Mouse (Mus musculus): ENCODE results near the gene Duox2. TPM values are rescaled to one million over a fixed set of nuclear protein-coding genes. Genes with fewer than 3 reads are reported as not detected.
"Not testable (repeated sequence)": the region's sequence is repeated elsewhere in the genome, so short reads cannot be mapped to it uniquely, and the experiment has no call there.

Gene Duox2
- polyA plus RNA-seq (2015; fragmentation: Nextera tagmentation; extraction: Ambion mirVana), result 0.03 TPM in 1 of 2 replicates, not detected in the other

GRCm38 (mm10) chr2:122298096-122298499, at the start of gene Duox2:
TSS of gene Duox2 (minus strand) at chr2:122298449.
- Histone ChIP-seq H3K9me3 (no peaks in the 10 kb centered on the region), H3K4me3 (peak within 1 kb of the TSS; percentile 21), H3K4me2 (replicated peaks) (peak within 1 kb of the TSS; percentile 35), H3K9ac (replicated peaks) (no peak within 1 kb of the TSS), H3K27ac (replicated peaks) (no peak within 1 kb of the TSS), H3K4me1 (peaks cover 38% of the 10 kb centered on the region), H3K27me3 (peaks cover 76% of the 10 kb centered on the region), H3K36me3 (no peaks in the 10 kb centered on the region)
- no peak for ATAC-seq (replicated peaks)
- WGBS, result 3% methylated on average over 13 of the region's 13 CpGs

GRCm38 (mm10) chr2:122347257-122347656, 49.0 kb upstream of the Duox2 start:
- H3K36me3 ChIP-seq, result no peaks in the 10 kb centered on the region
- no peak overlapping the region for H3K9ac ChIP-seq (replicated peaks)
- ATAC-seq (replicated peaks), result no peak
- H3K4me1 ChIP-seq, result peaks cover 38% of the 10 kb centered on the region
- H3K27me3 ChIP-seq, result no peaks in the 10 kb centered on the region
- H3K9me3 ChIP-seq, result no peaks in the 10 kb centered on the region
- no peak overlapping the region for H3K4me2 ChIP-seq (replicated peaks)
- 88% methylated on average over 3 of the region's 3 CpGs for WGBS
- no peak overlapping the region for H3K4me3 ChIP-seq
- no peak overlapping the region for H3K27ac ChIP-seq (replicated peaks)

GRCm38 (mm10) chr2:122346164-122346563, 47.9 kb upstream of the Duox2 start:
- H3K4me1 ChIP-seq, result peaks cover 28% of the 10 kb centered on the region
- ATAC-seq (replicated peaks); H3K27ac ChIP-seq (replicated peaks); H3K4me3 ChIP-seq; H3K9ac ChIP-seq (replicated peaks); H3K4me2 ChIP-seq (replicated peaks); H3K36me3 ChIP-seq; H3K27me3 ChIP-seq; H3K9me3 ChIP-seq: not testable (repeated sequence)
- whole genome bisulfite sequencing, result 93% methylated on average over 6 of the region's 6 CpGs

GRCm38 (mm10) chr2:122345106-122345893, 47.1 kb upstream of the Duox2 start:
- no peak overlapping the region for H3K9ac ChIP-seq (replicated peaks)
- peaks cover 21% of the 10 kb centered on the region for H3K4me1 ChIP-seq
- no peaks in the 10 kb centered on the region for H3K27me3 ChIP-seq
- no peaks in the 10 kb centered on the region for H3K36me3 ChIP-seq
- H3K4me2 ChIP-seq (replicated peaks), result no peak overlapping the region
- H3K9me3 ChIP-seq, result no peaks in the 10 kb centered on the region
- 79% methylated on average over 6 of the region's 6 CpGs for WGBS
- no peak overlapping the region for H3K4me3 ChIP-seq
- no peak for ATAC-seq (replicated peaks)
- no peak overlapping the region for H3K27ac ChIP-seq (replicated peaks)

GRCm38 (mm10) chr2:122337291-122337690, 39.0 kb upstream of the Duox2 start:
- Histone ChIP-seq H3K9ac (replicated peaks) (no peak overlapping the region), H3K27ac (replicated peaks) (no peak overlapping the region), H3K9me3 (no peaks in the 10 kb centered on the region), H3K36me3 (no peaks in the 10 kb centered on the region), H3K27me3 (no peaks in the 10 kb centered on the region), H3K4me3 (peak overlapping the region; percentile 14), H3K4me2 (replicated peaks) (peak overlapping the region; percentile 26), H3K4me1 (no peaks in the 10 kb centered on the region)
- ATAC-seq (replicated peaks), result 0 out of 2 replicates have a peak, but pooled peaks have one; percentile 29
- 61% methylated on average over 21 of the region's 21 CpGs for WGBS

- no peaks in the 10 kb centered on the region for H3K36me3 ChIP-seq
- no peak overlapping the region for H3K4me2 ChIP-seq (replicated peaks)
- ATAC-seq (replicated peaks), result no peak
- WGBS, result 66% methylated on average over 3 of the region's 3 CpGs
- no peak overlapping the region for H3K9ac ChIP-seq (replicated peaks)
- H3K4me1 ChIP-seq, result no peaks in the 10 kb centered on the region
- no peak overlapping the region for H3K27ac ChIP-seq (replicated peaks)
- H3K4me3 ChIP-seq, result no peak overlapping the region
- no peaks in the 10 kb centered on the region for H3K27me3 ChIP-seq
- no peaks in the 10 kb centered on the region for H3K9me3 ChIP-seq
Observed at GRCm38 (mm10) chr2:122334170-122334569, 35.9 kb upstream of the Duox2 start.

GRCm38 (mm10) chr2:122332222-122332621, 34.0 kb upstream of the Duox2 start:
- 88% methylated on average over 3 of the region's 3 CpGs for WGBS

GRCm38 (mm10) chr2:122330317-122330716, 32.1 kb upstream of the Duox2 start:
- not testable (repeated sequence) for H3K4me2 ChIP-seq (replicated peaks)

More at GRCm38 (mm10) chr2:122332222-122332621, 34.0 kb upstream of the Duox2 start:
- H3K4me2 ChIP-seq (replicated peaks), result no peak overlapping the region
- H3K27me3 ChIP-seq, result no peaks in the 10 kb centered on the region
- H3K36me3 ChIP-seq, result no peaks in the 10 kb centered on the region
- no peak for ATAC-seq (replicated peaks)
- no peak overlapping the region for H3K27ac ChIP-seq (replicated peaks)
- H3K4me1 ChIP-seq, result no peaks in the 10 kb centered on the region
- H3K9ac ChIP-seq (replicated peaks), result no peak overlapping the region
- H3K9me3 ChIP-seq, result no peaks in the 10 kb centered on the region
- no peak overlapping the region for H3K4me3 ChIP-seq

GRCm38 (mm10) chr2:122327986-122328385, 29.7 kb upstream of the Duox2 start:
- H3K36me3 ChIP-seq, result no peaks in the 10 kb centered on the region

More at GRCm38 (mm10) chr2:122330317-122330716, 32.1 kb upstream of the Duox2 start:
- H3K36me3 ChIP-seq; H3K4me1 ChIP-seq; H3K27me3 ChIP-seq; H3K4me3 ChIP-seq; H3K27ac ChIP-seq (replicated peaks); ATAC-seq (replicated peaks); H3K9ac ChIP-seq (replicated peaks); H3K9me3 ChIP-seq: not testable (repeated sequence)
- 78% methylated on average over 6 of the region's 6 CpGs for WGBS

GRCm38 (mm10) chr2:122325361-122325760, 27.1 kb upstream of the Duox2 start:
- Histone ChIP-seq H3K27ac (replicated peaks) (no peak overlapping the region), H3K36me3 (no peaks in the 10 kb centered on the region)

More at GRCm38 (mm10) chr2:122327986-122328385, 29.7 kb upstream of the Duox2 start:
- H3K4me3 ChIP-seq, result no peak overlapping the region
- H3K9ac ChIP-seq (replicated peaks), result no peak overlapping the region
- no peaks in the 10 kb centered on the region for H3K27me3 ChIP-seq
- no peak overlapping the region for H3K27ac ChIP-seq (replicated peaks)
- no peak for ATAC-seq (replicated peaks)
- no peaks in the 10 kb centered on the region for H3K4me1 ChIP-seq
- no peak overlapping the region for H3K4me2 ChIP-seq (replicated peaks)
- WGBS, result 75% methylated on average over 3 of the region's 3 CpGs
- no peaks in the 10 kb centered on the region for H3K9me3 ChIP-seq

GRCm38 (mm10) chr2:122324586-122324985, 26.3 kb upstream of the Duox2 start:
- no peak overlapping the region for H3K4me2 ChIP-seq (replicated peaks)
- H3K9me3 ChIP-seq, result no peaks in the 10 kb centered on the region
- H3K27me3 ChIP-seq, result no peaks in the 10 kb centered on the region
- H3K4me3 ChIP-seq, result no peak overlapping the region
- no peaks in the 10 kb centered on the region for H3K36me3 ChIP-seq
- H3K4me1 ChIP-seq, result no peaks in the 10 kb centered on the region
- H3K27ac ChIP-seq (replicated peaks), result no peak overlapping the region
- H3K9ac ChIP-seq (replicated peaks), result no peak overlapping the region
- 80% methylated on average over 3 of the region's 3 CpGs for whole genome bisulfite sequencing
- ATAC-seq (replicated peaks), result no peak

More at GRCm38 (mm10) chr2:122325361-122325760, 27.1 kb upstream of the Duox2 start:
- no peak for ATAC-seq (replicated peaks)
- 81% methylated on average over 2 of the region's 2 CpGs for whole genome bisulfite sequencing
- Histone ChIP-seq H3K9ac (replicated peaks) (no peak overlapping the region), H3K4me3 (no peak overlapping the region), H3K9me3 (no peaks in the 10 kb centered on the region), H3K27me3 (no peaks in the 10 kb centered on the region), H3K4me2 (replicated peaks) (no peak overlapping the region), H3K4me1 (no peaks in the 10 kb centered on the region)

- ATAC-seq (replicated peaks), result no peak
- Histone ChIP-seq H3K4me2 (replicated peaks) (no peak overlapping the region), H3K27me3 (no peaks in the 10 kb centered on the region), H3K9ac (replicated peaks) (no peak overlapping the region), H3K36me3 (no peaks in the 10 kb centered on the region), H3K9me3 (no peaks in the 10 kb centered on the region), H3K4me1 (no peaks in the 10 kb centered on the region), H3K27ac (replicated peaks) (no peak overlapping the region), H3K4me3 (no peak overlapping the region)
- WGBS, result 67% methylated on average over 3 of the region's 3 CpGs
Observed at GRCm38 (mm10) chr2:122323960-122324359, 25.7 kb upstream of the Duox2 start.
